Mouse (Mus musculus): ENCODE results near the gene Guk1. TPM values are rescaled to one million over a fixed set of nuclear protein-coding genes. Genes with fewer than 3 reads are reported as not detected.
A peak's percentile ranks its signal among the peaks of the same experiment; 100 is the strongest.

Guk1 gene
- polyA plus RNA-seq, 1 experiment from 2014 or later, result 121 TPM

DNA sequence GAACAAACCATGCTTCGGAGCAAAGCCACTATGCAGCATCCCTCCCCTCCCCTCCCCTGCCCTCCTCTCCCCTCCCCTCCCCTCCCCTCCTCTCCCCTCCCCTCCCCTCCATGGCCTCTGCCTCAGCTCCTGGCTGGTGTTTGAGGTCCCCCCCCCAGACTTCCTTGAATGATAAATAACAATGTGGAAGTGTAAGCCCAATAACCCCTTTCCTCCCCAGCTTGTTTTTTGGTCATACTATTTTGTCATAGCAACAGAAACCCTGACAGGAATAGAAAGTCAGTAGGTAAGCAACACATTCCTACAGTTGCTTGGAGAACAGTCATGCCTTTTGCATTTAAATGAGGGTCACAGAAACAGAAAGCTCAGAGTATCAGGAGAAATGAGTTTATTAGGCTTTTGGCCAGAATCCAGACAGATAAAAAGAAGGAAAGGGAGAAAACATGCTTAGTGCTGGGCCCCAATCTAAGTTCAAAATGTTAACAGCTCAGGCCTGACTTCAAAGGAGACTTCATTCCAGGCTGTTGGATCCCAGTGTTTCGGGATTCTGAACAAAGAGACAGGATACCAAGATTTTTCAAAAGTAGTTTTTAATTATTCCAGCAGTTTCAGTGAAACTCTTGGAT lies 26.3 kb downstream of the Guk1 start:
- H3K36me3 ChIP-seq (replicated peaks; ENCODE audit: control insufficient read depth, insufficient read depth, low read depth, low read length), result no peaks in the 10 kb centered on the region
- H3K27ac ChIP-seq (replicated peaks; ENCODE audit: low read depth, low read length), result no peak overlapping the region
- WGBS, result 74% methylated on average over 2 of the region's 2 CpGs
- H3K9ac ChIP-seq (replicated peaks; ENCODE audit: low read length), result no peak overlapping the region
- H3K9me3 ChIP-seq (replicated peaks; ENCODE audit: control insufficient read depth, low read length), result no peaks in the 10 kb centered on the region
- H3K4me2 ChIP-seq (ENCODE audit: low read depth, low read length), result no peak overlapping the region
- ATAC-seq (replicated peaks; ENCODE audit: insufficient number of reproducible peaks, low FRiP score, low TSS enrichment, low read depth) (no peak), DNase-seq (ENCODE audit: low spot score) (no peak)
- no peaks in the 10 kb centered on the region for H3K27me3 ChIP-seq (ENCODE audit: control insufficient read depth, insufficient read depth, low read length)
- H3K4me1 ChIP-seq (ENCODE audit: control insufficient read depth, insufficient read depth, low read length), result no peaks in the 10 kb centered on the region
- H3K4me3 ChIP-seq (ENCODE audit: low read depth, low read length), result no peak overlapping the region

DNA sequence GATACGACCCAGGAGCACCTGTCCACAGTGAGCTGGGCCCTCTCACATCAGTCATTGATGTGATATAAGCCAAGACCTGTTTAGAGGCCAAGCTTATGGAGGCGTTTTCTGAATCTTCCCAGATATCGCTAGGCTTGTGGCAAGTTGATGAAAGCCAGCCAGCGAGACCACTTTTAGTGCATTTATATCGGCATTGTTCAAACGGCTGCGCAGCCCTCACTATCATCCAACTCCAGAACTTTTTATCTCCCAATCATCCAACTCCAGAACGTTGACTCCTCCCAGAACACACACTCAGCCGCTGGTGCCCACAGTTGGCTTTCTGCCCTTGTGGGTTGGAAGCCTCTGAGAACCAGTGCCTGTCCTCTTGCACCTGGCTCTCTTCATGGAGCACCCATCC lies 27.6 kb downstream of the Guk1 start:
- Histone ChIP-seq H3K36me3 (replicated peaks; ENCODE audit: control insufficient read depth, insufficient read depth, low read depth, low read length) (no peaks in the 10 kb centered on the region), H3K9me3 (replicated peaks; ENCODE audit: control insufficient read depth, low read length) (no peaks in the 10 kb centered on the region), H3K4me2 (ENCODE audit: low read depth, low read length) (no peak overlapping the region), H3K27ac (replicated peaks; ENCODE audit: low read depth, low read length) (peak overlapping the region; percentile 89; the same call in 1 of the 2 replicates), H3K4me1 (ENCODE audit: control insufficient read depth, insufficient read depth, low read length) (no peaks in the 10 kb centered on the region), H3K4me3 (ENCODE audit: low read depth, low read length) (no peak overlapping the region), H3K9ac (replicated peaks; ENCODE audit: low read length) (no peak overlapping the region), H3K27me3 (ENCODE audit: control insufficient read depth, insufficient read depth, low read length) (no peaks in the 10 kb centered on the region)
- no peak for ATAC-seq (replicated peaks; ENCODE audit: insufficient number of reproducible peaks, low FRiP score, low TSS enrichment, low read depth)
- 89% methylated on average over 9 of the region's 9 CpGs for WGBS
- DNase-seq (ENCODE audit: low spot score), result no peak

DNA sequence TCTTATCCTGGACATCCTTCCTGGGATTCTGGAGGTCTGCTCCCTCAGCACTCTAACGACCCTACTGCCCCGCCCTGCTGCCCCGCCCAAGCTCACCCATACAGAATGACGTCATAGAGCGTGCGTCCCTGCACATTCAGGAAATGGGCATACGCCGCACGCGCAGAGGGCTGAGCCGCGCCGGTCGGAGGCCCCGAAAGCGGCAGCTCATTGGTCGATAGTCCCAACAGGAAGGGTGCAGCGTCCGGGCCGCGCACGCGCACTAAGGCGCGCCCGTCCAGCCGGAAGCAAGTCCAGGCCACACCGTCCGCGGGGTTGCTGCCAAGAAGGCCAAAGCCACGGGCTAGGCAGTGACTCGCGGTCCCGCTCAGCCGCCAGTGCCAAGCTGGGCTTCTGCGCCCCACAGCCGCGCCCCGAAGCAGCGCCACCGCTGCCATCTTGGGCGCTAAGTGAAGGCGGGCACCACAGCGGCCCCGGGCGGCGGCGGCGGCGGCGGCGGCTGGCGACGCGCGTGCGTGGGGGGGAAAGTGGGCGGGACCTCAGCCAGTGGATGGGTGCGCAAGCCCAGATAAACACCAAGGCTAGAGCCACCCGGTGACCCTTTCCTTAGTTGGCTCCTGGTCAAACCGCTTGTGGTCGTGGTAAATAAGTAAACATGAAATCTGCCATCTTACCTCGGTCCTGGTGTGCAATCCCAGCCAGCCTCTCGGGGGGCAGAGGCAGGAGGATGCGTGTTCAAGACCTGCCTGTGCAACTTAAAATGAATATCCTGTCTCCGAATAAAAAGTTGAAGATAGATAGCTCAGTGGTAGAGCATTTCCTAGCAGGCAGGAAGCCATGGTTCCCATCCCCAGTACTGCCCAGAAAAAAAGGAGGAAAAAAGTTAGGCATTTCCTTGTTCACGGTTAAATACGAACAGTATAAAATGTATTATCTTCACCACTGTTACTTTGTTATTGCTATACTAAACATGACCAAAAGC lies 28.5 kb downstream of the Guk1 start, which contains the start of gene Iba57:
TSS of gene Iba57 (minus strand) at position 485 of the 982 bp plus-strand sequence.
- DNase-seq (ENCODE audit: low spot score) (peak; percentile 98), ATAC-seq (replicated peaks; ENCODE audit: insufficient number of reproducible peaks, low FRiP score, low TSS enrichment, low read depth) (peak; percentile 98)
- peak within 1 kb of the TSS; percentile 41 for H3K4me2 ChIP-seq (ENCODE audit: low read depth, low read length)
- H3K4me1 ChIP-seq (ENCODE audit: control insufficient read depth, insufficient read depth, low read length), result no peaks in the 10 kb centered on the region
- H3K9me3 ChIP-seq (replicated peaks; ENCODE audit: control insufficient read depth, low read length), result no peaks in the 10 kb centered on the region
- no peaks in the 10 kb centered on the region for H3K36me3 ChIP-seq (replicated peaks; ENCODE audit: control insufficient read depth, insufficient read depth, low read depth, low read length)
- peak within 1 kb of the TSS; percentile 88 for H3K9ac ChIP-seq (replicated peaks; ENCODE audit: low read length)
- 3% methylated on average over 67 of the region's 68 CpGs for WGBS
- H3K27ac ChIP-seq (replicated peaks; ENCODE audit: low read depth, low read length), result peak within 1 kb of the TSS; percentile 89
- peak within 1 kb of the TSS; percentile 79 for H3K4me3 ChIP-seq (ENCODE audit: low read depth, low read length)
- no peaks in the 10 kb centered on the region for H3K27me3 ChIP-seq (ENCODE audit: control insufficient read depth, insufficient read depth, low read length)

DNA sequence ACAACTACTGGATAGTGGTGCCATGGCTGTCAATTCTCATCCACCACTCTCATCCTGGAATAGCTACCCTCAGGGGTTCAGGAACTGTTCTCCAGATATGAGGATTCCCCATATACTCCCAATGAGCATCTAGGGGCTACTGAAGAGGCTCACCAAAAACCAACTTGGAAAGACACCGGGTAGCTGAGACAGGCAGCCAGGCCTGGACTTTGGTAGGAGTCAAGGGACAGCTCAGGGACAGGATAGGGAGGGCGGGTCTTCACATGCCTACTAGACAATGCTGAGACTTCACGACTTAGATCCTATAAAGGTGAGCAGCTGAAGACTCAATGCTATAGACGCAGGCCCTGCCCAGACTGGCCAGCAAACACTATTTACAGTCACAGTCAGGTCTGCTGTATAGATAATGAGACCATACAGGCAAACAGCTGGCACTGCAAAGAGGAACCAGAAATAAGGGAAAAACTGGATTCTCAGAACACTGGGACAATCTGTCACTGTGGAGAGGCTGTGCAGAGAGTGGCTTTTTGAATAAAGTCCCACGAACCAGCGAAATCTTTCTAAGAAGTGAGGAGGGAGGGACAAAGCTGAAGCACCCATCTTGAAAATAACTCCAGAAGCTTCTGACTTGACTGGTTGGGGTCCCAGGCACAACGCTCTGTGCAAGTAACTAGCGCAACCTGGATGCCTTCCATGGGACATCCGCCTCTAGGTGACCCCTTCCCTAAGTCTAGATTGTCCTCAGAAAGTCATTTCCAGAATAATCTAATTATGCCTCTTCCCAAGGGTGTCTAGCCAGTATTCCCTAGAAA lies 29.4 kb downstream of the Guk1 start:
- Histone ChIP-seq H3K4me2 (ENCODE audit: low read depth, low read length) (peak overlapping the region; percentile 41), H3K4me1 (ENCODE audit: control insufficient read depth, insufficient read depth, low read length) (no peaks in the 10 kb centered on the region), H3K36me3 (replicated peaks; ENCODE audit: control insufficient read depth, insufficient read depth, low read depth, low read length) (no peaks in the 10 kb centered on the region; the same call in 1 of the 2 replicates), H3K27ac (replicated peaks; ENCODE audit: low read depth, low read length) (no peak overlapping the region), H3K27me3 (ENCODE audit: control insufficient read depth, insufficient read depth, low read length) (no peaks in the 10 kb centered on the region), H3K4me3 (ENCODE audit: low read depth, low read length) (peak overlapping the region; percentile 79), H3K9me3 (replicated peaks; ENCODE audit: control insufficient read depth, low read length) (no peaks in the 10 kb centered on the region), H3K9ac (replicated peaks; ENCODE audit: low read length) (peak overlapping the region; percentile 40)
- no peak for DNase-seq (ENCODE audit: low spot score)
- ATAC-seq (replicated peaks; ENCODE audit: insufficient number of reproducible peaks, low FRiP score, low TSS enrichment, low read depth), result no peak
- WGBS, result 76% methylated on average over 9 of the region's 9 CpGs

DNA sequence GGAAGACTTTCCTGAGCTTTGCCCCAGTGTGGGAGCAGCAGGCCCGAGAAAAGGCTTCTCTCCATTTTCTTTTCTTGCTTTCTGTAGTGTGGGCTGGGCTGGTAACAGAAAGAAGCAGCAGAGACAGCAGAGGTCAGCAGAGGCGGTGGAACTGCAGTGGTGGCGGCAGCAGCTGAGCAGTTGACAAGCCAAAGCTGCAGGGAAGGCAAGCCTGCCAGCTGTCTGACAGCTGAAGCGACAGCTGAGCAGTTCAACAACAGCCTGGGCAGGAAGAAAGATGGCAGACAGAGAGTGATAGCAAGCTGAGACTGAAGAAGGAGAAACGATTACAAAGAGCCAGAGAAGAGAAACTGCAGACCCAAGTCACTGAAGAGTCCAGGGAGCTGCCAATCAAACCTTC lies 30.6 kb downstream of the Guk1 start:
- H3K4me1 ChIP-seq (ENCODE audit: control insufficient read depth, insufficient read depth, low read length), result no peaks in the 10 kb centered on the region
- no peak overlapping the region for H3K4me3 ChIP-seq (ENCODE audit: low read depth, low read length)
- ATAC-seq (replicated peaks; ENCODE audit: insufficient number of reproducible peaks, low FRiP score, low TSS enrichment, low read depth) (no peak), DNase-seq (ENCODE audit: low spot score) (no peak)
- WGBS, result 72% methylated on average over 5 of the region's 5 CpGs
- H3K36me3 ChIP-seq (replicated peaks; ENCODE audit: control insufficient read depth, insufficient read depth, low read depth, low read length), result no peaks in the 10 kb centered on the region; the same call in 1 of the 2 replicates
- H3K27me3 ChIP-seq (ENCODE audit: control insufficient read depth, insufficient read depth, low read length), result no peaks in the 10 kb centered on the region
- no peaks in the 10 kb centered on the region for H3K9me3 ChIP-seq (replicated peaks; ENCODE audit: control insufficient read depth, low read length)
- no peak overlapping the region for H3K9ac ChIP-seq (replicated peaks; ENCODE audit: low read length)
- no peak overlapping the region for H3K4me2 ChIP-seq (ENCODE audit: low read depth, low read length)
- no peak overlapping the region for H3K27ac ChIP-seq (replicated peaks; ENCODE audit: low read depth, low read length)

DNA sequence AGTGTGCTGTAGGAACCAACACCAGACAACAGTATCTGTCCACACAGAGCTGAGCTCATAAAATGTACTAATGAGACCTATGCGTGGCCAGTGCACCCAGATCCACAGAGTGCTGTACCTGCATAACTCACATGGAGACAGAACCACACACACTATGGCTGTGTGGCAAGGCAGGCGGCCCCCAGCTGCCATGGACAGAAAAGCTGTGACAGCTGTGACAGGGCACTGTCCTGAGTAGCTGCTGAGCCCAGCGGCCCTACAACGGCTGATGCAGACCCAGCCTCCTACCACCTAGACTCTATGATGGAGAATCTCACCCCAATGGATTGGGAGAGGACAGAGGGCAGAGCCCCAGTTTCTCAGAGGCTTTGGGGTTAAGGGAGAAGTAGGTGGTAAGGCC lies 32.5 kb downstream of the Guk1 start:
- Histone ChIP-seq H3K9me3 (replicated peaks; ENCODE audit: control insufficient read depth, low read length) (no peaks in the 10 kb centered on the region), H3K36me3 (replicated peaks; ENCODE audit: control insufficient read depth, insufficient read depth, low read depth, low read length) (no peaks in the 10 kb centered on the region; the same call in 1 of the 2 replicates), H3K4me1 (ENCODE audit: control insufficient read depth, insufficient read depth, low read length) (no peaks in the 10 kb centered on the region), H3K4me3 (ENCODE audit: low read depth, low read length) (no peak overlapping the region), H3K27ac (replicated peaks; ENCODE audit: low read depth, low read length) (no peak overlapping the region), H3K9ac (replicated peaks; ENCODE audit: low read length) (no peak overlapping the region), H3K4me2 (ENCODE audit: low read depth, low read length) (no peak overlapping the region), H3K27me3 (ENCODE audit: control insufficient read depth, insufficient read depth, low read length) (no peaks in the 10 kb centered on the region)
- ATAC-seq (replicated peaks; ENCODE audit: insufficient number of reproducible peaks, low FRiP score, low TSS enrichment, low read depth) (no peak), DNase-seq (ENCODE audit: low spot score) (no peak)
- 87% methylated on average over 4 of the region's 4 CpGs for WGBS

DNA sequence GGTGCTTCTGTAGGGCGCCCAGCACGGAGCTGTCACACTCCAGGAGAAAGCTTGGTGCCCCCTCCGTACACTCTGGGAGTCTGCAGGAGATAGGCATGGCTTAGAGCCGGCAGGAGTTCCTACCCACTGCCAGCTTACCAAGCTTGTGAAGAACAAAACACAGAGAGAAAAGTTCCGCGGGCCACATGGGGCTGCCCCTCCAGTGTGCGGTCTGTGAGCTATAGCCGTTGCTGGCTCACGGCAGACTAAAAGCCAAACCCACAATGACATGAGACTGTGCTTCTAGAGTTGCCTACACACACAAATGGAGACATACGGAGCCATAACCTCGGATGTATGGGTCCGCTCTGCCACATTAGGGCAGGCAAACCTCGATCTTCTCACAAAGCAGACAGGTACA lies 32.9 kb downstream of the Guk1 start:
- Histone ChIP-seq H3K27ac (replicated peaks; ENCODE audit: low read depth, low read length) (no peak overlapping the region), H3K4me1 (ENCODE audit: control insufficient read depth, insufficient read depth, low read length) (no peaks in the 10 kb centered on the region), H3K9ac (replicated peaks; ENCODE audit: low read length) (no peak overlapping the region), H3K9me3 (replicated peaks; ENCODE audit: control insufficient read depth, low read length) (no peaks in the 10 kb centered on the region), H3K27me3 (ENCODE audit: control insufficient read depth, insufficient read depth, low read length) (no peaks in the 10 kb centered on the region), H3K36me3 (replicated peaks; ENCODE audit: control insufficient read depth, insufficient read depth, low read depth, low read length) (no peaks in the 10 kb centered on the region; the same call in 1 of the 2 replicates), H3K4me2 (ENCODE audit: low read depth, low read length) (no peak overlapping the region), H3K4me3 (ENCODE audit: low read depth, low read length) (no peak overlapping the region)
- no peak for DNase-seq (ENCODE audit: low spot score)
- ATAC-seq (replicated peaks; ENCODE audit: insufficient number of reproducible peaks, low FRiP score, low TSS enrichment, low read depth), result no peak
- 90% methylated on average over 13 of the region's 13 CpGs for WGBS

All from embryonic facial prominence, embryonic 11.5 days (tissue).